Mouse (Mus musculus) mesoderm, embryonic 11.5 days (tissue): ENCODE data around the gene Atf5.
A peak's percentile ranks its signal among the peaks of the same experiment; 100 is the strongest.

Source experiments
- DNase-seq: peaks from one replicate; pipeline ENCODE4 v3.0.0-alpha.2; 2012; ENCODE audit warnings: low read depth, low spot score

Gene Atf5

DNA sequence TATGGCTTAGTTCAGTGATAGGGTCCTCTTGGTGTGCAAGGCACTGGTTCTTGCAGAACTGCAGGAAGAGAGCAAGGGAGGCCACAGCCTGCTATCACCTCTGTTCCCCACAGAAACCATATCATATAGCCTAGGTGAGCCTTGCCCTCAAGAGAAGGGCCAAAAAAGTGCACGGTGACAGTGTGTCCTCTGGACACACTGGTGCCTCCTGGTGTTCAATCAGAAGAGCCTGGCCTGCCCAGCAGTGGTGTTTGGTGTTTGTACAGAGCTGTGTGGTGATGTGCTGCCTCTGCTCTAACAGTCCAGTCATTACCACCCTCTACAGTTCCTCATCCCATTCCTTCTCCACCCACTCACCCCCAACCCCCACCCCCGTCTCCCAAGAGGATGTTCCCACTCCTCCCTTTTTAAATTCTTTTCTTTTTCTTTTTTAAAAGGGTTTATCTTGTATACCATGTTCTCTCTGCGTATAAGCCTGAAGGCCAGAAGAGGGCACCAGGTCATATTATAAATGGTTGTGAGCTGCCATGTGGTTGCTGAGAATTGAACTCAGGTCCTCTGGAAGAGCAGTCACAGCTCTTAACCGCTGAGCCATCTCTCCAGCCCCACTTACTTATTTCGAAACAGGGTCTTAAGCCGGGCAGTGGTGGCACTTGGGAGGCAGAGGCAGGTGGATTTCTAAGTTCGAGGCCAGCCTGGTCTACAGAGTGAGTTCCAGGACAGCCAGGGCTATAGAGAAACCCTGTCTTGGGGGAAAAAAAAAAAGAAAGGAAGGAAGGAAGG, 5.4 kb upstream of the Atf5 start:
- DNase-seq = no peak

DNA sequence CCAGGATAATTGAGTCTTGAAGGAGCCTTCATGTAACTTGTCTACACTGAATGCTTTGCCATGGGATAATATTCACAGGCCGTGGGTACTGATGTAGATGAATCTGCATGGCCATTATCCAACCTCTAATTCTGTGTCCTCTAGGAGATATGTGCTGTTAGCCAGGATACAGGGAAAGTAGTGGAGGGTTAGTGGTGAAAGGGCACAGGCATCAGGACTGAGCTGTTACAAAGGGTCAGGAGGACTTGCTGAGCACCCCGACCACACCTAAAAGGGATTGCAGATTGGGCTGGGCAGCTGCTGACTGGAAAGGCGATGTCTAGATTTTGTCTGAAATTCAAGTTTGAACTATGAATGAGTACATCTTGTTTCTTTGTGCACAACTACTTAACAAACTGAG, 4.1 kb upstream of the Atf5 start:
- no peak for DNase-seq

DNA sequence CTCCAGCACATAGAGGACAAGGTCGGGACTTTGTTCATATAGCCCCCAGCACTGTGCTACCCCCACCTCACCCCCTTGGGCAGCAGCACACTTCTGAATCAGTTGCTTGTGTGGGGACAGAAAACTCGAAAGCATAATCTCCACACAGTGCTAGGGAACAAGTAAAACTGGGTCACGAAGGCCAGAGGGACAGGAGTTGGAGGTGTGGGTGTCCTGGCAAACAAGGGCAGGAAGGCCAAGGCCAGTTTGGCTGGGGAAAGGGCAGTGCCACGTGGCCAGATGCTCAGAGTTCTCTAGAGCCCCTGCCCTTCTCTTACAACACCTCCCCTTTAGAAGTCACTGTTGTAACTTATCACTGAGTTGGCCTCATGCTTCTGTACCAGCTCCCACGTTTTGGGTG, 3.4 kb upstream of the Atf5 start:
- no peak for DNase-seq

- DNase-seq = no peak
Measured at GRCm38 (mm10) chr7:44819391-44819790, 2.9 kb upstream of the Atf5 start.

DNA sequence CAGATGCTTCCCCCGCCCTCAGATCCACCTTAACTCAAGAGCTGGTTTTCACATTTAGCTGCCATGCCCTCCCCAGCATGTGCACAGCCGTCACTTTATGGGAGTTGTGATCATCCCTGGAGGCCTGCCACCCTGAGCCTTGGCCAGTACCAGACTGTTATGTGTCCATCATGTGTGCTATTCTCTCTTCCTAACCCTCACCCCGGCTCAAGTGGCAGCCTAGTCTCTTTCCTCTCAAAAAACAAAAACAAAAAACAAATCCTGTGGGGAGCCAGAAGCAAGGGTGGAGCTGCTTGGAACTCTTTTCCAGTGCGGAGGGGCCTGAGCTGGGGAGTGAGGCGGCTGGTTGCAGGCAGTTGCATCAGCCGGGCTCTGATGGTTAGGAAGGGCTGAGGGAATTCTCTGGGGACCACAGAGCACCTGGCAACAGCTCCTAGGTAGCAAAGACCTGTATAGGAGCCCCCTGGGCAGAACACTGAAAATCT, 2.3 kb upstream of the Atf5 start:
- DNase-seq = no peak

DNA sequence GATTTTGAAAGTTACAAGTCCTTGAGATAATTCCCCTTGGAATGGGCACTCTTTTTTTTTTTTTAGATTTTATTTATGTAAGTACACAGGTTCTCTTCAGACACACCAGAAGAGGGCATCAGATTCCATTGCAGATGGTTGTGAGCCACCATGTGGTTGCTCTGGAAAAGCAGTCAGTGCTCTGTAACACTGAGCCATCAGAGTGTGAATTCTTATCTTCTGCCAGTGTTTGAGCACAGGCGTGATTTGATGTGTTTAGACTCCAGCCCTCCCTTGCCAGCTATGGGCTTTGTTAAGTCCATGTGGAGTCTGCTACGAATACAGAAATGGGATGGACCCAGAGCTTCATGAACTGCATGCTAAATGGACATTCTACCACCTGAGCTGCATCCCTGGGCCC, 1.7 kb upstream of the Atf5 start:
- DNase-seq = no peak

GRCm38 (mm10) chr7:44817441-44817840, 983 bp upstream of the Atf5 start:
- no peak for DNase-seq

DNA sequence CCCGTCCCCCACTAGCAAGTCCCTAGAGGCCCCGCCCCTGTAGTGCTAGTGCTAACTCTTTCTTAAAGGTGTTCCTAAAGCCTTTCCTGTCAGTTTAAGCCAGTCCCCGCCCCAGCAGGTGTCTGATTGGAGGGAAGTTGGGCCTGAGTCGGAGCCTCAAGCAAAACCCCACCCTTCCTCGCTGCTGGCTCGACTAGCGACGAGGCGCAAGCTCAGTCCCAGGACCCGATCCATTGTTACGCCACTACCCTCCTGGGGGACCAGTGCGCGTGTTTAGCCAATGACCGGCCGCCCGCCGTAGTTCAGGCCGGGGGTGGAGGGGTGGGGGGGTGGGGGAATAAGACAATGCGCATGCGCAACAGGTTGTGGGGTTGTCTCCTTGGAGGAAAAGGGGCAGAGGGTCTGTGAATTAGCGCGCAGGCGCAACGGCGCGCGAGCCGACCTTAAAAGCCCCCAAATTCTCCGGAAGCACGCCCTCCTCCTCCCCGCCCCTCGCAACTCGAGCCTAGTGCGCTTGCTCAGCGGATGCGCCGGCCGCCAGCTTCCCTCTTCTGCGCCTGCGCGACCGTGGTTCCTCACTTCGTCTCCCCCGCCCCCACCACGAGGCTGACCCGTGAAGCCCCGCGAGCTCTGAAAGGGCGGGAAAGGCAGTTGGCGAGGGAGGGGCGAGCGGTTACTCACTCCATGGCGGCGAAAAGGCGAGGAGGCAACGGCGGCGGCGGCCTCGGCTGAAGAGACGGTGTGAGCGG, 563 bp downstream of the Atf5 start, which contains the start of the genes Nup62 and Il4i1:
Nup62 (plus strand) TSS at position 368 of the 749 bp plus-strand sequence.
Il4i1 (plus strand) TSS at position 667 of the 749 bp plus-strand sequence.
- DNase-seq = peak; percentile 100

GRCm38 (mm10) chr7:44814952-44815553, 1.4 kb downstream of the Atf5 start:
- no peak for DNase-seq

DNA sequence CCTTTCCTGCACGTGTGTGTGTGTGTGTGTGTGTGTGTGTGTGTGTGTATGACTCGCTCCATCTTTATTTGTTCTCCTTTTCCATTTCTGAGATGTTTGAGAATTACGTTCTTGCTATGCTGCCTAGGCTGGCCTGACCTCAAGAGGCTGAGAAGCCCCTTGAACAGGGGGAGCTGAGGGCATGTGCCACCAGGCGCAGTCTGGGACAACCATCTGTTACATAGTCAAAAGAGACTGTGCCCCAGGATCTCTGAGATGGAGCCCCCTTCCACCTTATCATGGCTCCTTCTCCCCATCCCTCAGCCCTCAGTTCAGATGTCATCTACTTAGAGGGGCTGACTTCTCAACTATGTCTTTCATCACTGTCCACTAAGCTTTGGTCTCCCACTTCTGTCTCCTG, 2.0 kb downstream of the Atf5 start:
- no peak for DNase-seq

- DNase-seq = no peak
Measured at GRCm38 (mm10) chr7:44813985-44814384, 2.5 kb downstream of the Atf5 start.

DNA sequence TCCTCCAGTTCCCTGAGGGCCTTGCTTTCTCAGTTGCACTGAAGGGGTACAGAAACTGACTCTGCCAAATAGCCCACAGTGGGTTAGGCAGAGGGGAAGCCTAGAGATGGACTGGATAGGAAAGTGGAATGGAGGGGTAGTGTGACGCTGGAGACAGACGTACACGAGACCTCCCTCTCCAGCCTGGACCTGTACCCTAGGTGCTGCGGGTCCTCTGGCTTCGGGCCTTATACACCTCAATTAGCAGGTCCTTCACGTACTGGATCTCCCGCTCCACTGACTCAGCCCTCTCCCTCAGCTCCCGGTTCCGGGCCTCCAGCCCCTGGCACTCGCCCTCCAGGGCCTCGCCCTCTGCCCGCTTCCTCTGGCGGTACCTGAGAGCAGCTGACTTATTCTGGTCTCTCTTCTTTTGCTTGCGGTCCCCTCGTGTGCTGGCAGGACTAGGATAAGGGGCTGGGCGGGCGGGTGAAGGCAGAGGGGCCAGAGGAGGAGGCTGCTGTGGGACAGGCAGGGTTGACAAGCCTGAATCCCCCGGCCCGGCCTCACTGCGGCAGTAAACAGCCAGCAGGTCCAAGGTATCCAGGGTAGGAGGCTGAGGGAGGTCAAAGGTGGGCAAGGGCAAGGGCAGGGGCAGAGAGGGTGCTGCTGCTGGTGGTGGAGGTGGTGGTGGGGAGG, 3.7 kb downstream of the Atf5 start:
- no peak for DNase-seq

DNA sequence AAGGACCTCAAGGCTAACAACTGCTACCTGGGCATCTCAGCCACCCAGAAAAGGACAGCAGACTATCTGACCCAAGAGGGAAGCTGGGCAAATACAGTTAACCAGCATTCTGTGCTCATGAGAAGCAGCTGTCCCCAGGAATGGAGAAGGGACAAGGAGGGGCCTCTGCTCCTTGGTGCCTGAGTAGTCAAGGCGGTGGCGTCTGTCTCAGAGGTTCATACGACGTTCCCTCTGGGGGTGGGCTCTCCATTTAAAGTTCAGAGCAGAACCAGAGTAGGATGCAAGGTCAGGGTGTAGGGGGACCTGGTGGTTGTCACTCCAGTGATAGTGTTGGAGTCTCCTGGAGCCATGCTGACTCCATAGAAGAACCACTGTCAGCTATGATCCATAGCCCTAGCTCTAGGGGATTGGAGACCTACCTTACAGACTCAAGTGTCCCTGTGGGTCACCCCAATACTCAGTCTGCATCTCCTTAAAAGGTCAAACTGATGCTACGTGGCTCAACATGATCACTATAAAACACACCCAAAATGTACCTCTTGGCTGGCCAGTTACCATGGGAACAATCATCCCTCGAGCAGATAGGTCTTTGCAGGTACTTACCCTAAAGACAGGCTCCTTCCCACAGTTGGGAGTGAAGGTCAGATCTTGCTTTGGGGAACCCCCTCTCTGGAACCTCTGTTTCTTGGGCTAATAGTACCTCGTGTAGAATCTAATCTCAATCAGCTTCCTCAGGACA, 5.5 kb downstream of the Atf5 start:
- DNase-seq = no peak

DNA sequence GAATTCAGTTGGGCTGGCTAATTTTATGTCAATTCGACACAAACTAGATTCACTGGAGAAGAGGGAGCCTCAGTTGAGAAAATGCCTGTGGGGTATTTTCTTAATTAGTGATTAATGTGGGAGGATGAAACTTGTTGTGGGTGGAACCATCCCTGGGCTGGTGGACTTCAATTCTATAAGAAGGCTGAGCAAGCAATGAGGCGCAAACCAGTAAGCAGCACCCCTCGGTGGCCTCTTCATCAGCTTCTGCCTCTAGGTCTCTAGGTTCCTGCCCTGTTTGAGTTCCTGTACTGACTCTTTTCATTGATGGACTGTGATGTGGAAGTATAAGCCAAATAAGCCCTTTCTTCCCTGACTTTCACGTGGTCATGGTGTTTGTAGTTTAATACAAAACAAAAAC, 6.1 kb downstream of the Atf5 start:
- no peak for DNase-seq

DNA sequence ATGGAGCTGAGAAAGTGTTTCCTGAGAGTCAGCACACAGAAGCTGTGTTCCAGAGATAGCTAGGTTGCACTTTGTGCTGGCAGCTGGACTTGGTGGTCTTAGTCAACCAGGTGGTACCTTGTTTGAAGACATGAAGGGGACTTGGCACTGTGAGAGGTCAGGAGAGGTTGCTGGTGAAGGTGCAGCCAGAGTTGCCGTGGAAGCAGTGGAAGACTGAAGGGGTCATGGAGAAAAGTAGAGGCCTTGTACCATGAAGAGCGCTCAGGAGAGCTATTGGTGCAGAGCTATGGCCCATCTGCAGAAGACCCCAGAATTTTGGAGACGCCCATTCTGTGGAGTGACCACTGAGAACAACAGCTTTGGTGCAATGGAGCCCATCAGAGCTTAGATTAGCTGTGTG, 7.0 kb downstream of the Atf5 start:
- DNase-seq = no peak

DNA sequence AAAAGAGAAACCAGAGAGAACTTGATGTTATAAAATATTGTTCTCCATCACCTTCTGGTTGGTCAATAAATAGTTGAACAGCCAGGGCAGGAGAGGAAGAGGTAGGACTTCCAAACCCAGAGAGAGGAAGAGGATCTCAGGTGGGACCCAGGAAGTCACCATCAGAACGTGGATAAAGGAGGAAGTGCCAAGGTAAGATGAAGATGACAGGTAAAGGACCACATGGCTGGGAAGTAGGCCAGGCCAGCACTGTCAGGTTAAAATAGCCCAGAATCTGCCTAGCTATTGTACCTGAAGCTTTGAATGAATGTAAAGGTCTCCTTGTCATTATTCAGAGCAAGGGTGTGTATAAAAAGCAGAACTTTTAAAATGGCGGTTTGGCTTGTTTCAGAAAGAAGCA, 7.5 kb downstream of the Atf5 start:
- no peak for DNase-seq

GRCm38 (mm10) chr7:44792781-44793180, 23.7 kb downstream of the Atf5 start:
- DNase-seq = no peak

DNA sequence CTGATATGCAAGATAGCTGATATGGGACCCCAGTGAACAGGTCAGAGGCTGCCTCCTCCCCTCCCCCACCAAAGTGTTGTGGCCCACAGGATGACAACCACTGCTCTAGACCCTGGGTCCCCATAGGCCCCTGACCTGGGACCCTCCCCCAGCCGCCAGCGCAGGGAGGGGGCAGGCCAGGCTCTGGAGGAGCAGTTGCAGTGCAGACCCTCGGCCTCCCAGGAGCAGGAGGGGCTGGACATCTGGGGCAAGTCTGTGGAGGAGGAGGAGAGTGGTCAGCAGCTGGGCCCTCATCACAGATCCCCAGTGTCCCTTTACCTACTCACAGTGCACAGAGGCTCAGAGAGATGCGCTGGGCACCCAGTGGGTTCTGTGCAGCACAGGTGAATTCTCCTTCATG, 26.4 kb downstream of the Atf5 start:
- DNase-seq = no peak

DNA sequence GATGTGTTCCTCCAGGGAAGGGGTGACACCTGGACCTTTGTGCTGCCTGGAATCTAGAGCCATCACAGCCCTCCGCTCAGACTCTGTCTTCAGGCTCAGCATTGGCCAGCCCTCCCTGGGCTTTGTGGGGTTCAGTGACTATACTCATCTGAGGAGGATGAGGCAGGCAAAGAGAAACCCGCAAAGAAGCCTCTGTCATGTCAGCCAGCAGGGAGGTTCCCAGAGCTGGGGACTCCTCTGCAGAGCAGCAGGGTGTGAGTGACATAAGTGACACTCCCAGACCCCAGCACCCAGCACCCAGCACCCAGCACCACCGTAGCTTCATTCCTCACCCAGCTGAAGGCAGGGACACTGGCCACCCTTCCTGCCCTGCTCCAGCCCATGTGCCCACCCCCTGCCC, 26.9 kb downstream of the Atf5 start:
- no peak for DNase-seq

DNA sequence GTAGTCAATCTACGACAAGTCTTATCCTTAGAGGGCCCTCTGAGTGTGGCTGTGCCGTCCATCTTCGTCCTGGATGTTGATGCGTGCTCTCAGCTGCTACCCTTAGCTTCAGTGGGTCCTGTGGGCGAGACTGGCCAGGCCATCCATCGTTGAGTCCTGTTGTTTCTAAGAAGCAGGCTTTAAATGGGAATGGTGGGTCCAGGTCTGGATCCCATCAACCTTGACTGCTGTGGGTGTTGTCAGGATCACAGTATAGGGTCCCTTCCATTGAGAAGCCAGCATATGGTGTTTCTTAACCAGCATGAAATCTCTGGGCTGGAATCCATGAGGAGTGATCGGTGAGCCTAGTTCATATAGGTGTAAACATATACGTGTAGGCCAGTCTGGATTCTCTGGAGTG, 36.4 kb downstream of the Atf5 start:
- DNase-seq = no peak

- no peak for DNase-seq
Measured at GRCm38 (mm10) chr7:44776849-44777498, 39.5 kb downstream of the Atf5 start.
